Mouse (Mus musculus) cerebellum, postnatal 4 days (tissue): ENCODE measurements around the gene Gm525.
"Not testable (repeated sequence)": the region's sequence is repeated elsewhere in the genome, so short reads cannot be mapped to it uniquely, and the experiment has no call there.

Source experiments
- DNase-seq, 2 experiments: peaks; one replicate each; pipeline ENCODE4 v3.0.0; 2022; ENCODE audit warnings: low spot score in 2 of 2, mixed read lengths in 1 of 2

The Gm525 gene

DNA sequence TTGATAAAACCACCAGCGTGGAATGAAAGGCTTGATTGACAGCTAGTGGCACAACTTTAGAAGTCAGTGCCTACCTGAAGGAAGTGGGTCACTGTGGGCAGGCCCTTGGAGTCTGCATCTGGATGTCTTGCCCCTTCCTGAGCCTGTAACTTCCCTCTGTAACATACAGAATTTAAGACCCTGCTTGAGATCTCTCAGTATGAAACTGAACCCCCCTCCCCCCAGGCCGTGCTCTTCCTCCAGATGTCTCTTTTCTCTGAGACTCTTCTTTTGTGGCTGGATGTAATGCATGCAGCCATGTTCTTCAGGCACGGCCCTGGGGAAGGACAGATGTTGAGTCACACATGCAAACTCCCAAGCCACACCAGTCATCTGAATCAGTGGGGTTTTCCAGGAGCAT, 21.7 kb downstream of the Gm525 start:
- no peak for DNase-seq

DNA sequence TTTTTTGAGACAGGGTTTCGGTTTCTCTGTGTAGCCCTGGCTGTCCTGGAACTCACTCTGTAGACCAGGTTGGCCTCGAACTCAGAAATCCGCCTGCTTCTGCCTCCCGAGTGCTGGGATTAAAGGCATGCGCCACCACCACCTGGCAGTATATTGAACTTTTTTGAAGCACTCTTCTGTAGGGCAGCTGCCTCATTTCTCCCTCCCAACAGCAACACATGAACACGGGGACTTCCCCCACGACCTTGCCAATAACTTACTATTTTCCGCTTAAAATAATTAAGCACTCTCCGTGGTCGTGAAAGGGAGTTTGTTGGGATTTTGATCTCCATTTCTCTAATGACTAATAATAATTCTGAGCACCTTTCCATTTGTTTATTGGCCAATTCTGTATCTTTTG, 23.7 kb downstream of the Gm525 start:
- not testable (repeated sequence) for DNase-seq

DNA sequence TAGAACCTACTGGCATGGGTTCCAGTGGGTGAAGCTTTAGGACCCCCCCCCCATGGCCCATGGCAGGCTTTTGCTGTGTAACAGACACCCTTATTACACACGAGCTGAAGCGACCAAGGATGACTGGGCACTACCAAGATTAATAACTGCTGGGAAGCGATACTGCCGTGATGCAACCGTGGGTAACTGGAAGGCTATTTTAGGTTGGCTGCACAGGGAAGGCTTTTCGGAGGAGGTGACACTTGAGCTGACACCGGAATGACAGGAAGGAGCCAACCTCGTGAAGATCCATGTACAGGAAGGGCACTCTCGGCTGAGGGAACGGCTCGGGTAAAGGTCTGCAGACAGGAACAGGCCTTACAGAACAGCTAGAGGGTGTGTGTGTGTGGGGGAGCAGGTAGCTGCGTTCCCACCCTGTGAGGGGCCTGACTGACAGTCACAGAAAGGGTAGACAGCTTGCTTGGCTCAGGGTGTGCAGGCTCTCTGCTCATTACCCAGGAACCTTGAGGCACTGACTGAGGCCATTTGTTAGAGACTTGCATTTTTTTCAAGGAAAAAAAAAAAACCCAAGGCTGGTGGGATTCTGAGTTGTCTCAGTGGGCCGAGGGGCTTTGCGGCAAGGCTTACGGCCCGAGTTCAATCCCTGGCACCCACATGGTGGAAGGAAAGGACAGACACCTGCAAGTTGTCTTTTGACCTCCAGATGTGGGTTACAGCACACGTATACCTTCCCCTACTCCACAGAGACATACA, 24.6 kb downstream of the Gm525 start:
- no peak for DNase-seq

DNA sequence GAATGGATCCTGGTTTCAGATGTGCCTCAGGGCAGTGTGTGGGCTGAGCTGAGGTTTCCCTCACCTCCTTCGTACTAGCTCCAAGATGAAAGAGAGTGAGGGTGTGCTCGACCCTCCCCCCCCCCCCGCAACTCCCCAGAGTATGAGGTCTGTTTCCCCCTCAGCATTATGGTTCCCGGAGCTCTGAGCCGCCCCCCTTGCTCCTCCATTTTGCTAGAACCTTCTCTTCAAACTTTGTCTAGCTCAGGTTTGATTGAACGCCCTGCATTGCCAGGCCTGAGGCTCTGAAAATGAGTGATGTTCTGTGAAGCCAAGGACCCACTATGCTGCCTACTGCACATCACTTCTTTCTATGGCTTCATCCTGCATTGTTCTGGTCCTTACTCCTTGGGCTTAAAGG, 25.3 kb downstream of the Gm525 start:
- DNase-seq = no peak

DNA sequence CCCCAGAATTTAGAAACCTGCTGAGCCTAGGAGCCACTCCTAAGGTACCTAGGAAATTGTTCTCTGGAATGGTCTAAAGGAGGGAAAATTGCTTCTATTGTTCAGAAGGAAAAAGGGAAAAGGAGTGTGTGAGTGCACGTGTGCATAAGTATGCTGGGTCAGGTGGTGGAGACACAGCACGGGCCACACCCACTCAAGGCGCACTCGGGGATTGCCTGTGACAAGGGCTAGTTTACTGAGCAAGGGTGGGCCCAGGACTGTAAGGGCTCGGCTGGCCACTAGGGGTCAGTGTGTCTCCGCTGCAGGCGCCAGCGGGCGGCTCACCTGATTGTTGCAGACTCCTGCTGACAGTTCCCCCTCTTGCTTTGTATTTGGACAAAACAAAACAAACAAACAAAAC, 26.8 kb downstream of the Gm525 start:
- DNase-seq = peak; percentile 85 to 88

GRCm38 (mm10) chr11:89100826-89101321, 27.2 kb downstream of the Gm525 start:
- DNase-seq = no peak

DNA sequence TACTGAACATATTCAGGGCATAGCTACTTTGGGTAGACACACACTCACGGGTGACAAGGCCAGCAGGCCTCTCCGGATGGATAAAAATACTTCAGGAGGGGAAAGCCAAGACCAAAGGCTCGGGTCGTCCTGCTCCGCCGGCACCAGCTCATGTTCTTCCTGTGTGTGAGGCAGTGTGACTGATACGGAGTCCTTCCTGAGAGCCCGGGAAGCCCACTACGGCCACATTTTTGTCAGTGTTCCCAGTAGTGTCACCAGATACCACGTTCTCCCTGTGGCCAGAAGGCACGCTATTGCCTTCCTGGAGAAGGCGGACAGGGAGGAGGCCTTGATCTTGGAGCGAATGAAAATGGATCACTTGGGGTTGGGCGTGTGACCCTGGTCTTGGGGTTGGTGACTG, 29.5 kb downstream of the Gm525 start:
- DNase-seq = no peak

DNA sequence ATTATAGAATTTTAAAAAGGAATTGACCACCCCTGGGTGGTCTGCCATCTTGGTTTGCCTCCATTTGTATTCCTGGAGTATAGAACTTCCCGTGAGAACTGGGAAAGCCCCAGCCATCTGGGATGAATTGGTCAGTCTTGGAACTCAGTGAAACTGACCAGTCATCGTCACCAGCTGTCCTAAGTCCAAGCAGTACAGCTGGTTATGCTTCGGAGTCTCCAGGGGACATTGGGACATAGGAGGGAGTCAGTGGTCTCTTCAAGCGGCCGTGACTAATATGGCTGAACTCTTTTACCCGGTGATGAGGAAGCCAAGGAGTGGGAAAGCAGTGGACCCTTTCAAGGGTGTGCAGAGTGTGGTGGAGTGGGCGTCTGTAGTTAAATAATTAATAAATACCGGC, 31.6 kb downstream of the Gm525 start:
- no peak for DNase-seq

GRCm38 (mm10) chr11:89105823-89106222, 32.2 kb downstream of the Gm525 start:
- no peak for DNase-seq

DNA sequence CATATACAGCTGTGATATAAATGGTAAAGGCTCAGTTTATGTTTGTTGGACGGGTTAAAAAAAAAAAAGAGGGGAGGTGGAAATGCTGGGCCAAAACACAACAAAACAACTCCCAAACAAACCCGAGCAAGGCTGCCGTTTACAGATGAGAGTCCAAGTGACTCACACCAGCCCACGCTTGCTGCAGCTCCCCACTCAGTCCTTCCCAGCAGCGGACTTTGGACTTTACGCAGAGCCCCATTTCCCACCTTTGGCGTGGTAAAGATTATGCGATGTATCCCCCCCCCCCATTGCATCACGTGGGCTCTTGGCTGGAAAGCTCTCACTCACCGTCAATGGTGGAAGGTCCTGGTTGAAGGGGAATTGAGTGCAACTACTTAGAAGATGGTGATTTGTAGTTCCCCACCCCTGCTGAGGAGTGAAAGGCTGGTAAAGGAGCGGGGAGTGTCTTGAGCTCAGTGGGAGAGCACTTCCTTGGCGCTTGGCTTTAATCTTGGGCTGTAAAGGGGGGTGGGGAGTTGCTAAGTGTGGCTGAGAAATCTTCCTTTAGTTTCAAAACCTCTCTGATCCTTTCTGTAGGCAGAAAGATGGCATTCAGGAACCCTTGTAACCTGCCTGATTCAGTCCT, 33.7 kb downstream of the Gm525 start:
- DNase-seq = no peak

DNA sequence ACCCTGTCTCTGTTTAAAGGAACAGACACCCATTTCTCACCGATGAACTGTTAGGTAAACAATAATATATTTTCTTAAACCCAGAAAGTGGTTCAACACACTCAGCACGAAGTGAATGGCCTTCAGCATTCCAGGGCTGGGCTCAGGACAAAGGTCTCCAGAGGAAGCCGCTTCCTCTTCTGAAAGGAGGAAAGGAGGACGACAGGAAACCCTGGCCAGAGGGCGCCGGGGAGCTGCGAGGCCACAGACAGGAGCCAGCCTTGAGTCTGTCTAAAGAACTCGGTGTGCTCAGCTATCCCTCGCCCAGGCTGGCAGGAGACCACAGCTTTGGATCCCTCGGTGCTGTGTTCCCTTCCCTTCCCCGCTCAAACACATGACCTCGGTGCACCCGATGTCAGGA, 50.8 kb downstream of the Gm525 start:
- no peak for DNase-seq

GRCm38 (mm10) chr11:89130856-89131255, 57.2 kb downstream of the Gm525 start:
- no peak for DNase-seq

DNA sequence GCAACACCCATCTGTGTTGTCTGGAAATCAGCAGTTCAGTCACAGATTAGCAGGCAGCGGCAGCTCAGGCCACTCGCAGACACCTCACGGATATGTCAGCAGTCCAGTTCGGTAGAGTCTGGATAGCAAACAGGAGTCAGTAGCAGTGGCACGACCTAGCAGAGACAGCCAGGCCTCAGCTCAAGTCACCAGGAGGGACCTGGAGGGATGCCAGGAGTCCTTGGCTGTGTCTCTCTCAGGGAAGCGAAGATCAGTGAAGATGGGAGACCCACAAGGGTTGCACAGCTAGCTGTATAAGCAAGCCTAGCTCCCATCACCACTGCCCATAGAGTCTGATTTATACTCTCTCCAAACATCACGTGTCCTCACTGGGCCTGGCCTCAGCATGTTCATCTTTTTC, 58.8 kb downstream of the Gm525 start:
- peak in 1 of 2 experiments; percentile 22 for DNase-seq

DNA sequence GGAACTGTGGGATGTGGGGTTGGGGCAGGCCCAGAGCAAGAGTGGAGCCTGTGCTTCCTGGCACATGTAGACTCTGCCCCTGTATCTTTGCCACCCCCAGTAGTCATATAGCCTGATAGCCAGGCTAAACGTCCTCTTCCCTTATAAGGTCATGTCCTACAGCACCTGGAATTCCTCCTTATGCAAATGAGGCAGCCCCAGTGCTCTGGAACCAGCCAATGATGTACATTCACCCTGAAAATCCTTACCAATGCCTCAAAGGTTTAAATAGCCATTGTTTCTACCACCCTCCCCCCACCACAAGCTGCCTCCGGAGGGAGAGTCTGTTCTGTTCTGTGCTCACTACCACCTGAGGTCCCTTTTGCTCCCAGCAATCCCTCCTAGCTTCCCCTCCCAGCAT, 60.6 kb downstream of the Gm525 start:
- no peak for DNase-seq

DNA sequence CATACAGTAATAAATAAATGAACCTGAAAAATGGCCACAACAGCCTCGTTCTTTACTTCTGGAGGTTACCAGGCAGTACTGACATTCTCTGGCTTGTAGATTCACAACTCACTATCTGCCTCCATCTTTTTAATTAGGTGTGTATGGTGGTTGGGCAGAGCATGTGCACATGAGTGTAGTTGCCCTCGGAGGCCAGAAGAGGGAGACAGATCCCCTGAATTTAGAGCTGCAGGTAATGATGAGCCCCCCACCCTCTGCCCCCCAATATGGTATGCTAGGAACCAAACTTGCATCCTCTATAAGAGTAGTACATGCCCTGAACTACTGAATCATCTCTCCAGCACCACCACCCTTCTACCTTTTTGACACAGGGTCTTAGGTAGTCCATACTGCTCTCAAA, 64.3 kb downstream of the Gm525 start:
- no peak for DNase-seq
